Mouse (Mus musculus) layer of hippocampus, adult 9-11 months (tissue): Measurements from ENCODE around the gene 1700021F07Rik.

Experiments
- DNase-seq: peaks from one replicate; pipeline ENCODE4 v3.0.0; 2022

Gene 1700021F07Rik

DNA sequence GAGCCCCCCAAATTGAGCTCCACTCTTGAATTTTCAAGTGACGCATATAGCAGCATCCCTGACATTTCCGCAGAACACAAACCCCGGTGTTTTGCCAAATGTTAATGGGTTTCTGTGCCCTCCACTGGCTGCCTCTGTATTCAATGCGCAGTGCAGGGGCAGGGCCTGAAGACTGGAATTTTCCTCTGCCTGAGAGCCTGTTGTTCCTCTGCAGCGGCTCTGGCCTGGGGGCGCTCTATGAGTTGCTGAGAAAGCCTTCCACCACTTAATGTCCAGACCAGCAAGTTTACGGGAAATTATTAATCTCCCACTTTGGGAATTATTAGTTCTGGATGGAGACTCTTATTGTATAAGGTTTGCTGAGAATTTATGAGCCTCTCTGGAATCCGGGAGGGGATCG lies 41.8 kb downstream of the 1700021F07Rik start:
- no peak for DNase-seq
